Mouse (Mus musculus): ENCODE results near the gene Nrp2.

Gene Nrp2

DNA sequence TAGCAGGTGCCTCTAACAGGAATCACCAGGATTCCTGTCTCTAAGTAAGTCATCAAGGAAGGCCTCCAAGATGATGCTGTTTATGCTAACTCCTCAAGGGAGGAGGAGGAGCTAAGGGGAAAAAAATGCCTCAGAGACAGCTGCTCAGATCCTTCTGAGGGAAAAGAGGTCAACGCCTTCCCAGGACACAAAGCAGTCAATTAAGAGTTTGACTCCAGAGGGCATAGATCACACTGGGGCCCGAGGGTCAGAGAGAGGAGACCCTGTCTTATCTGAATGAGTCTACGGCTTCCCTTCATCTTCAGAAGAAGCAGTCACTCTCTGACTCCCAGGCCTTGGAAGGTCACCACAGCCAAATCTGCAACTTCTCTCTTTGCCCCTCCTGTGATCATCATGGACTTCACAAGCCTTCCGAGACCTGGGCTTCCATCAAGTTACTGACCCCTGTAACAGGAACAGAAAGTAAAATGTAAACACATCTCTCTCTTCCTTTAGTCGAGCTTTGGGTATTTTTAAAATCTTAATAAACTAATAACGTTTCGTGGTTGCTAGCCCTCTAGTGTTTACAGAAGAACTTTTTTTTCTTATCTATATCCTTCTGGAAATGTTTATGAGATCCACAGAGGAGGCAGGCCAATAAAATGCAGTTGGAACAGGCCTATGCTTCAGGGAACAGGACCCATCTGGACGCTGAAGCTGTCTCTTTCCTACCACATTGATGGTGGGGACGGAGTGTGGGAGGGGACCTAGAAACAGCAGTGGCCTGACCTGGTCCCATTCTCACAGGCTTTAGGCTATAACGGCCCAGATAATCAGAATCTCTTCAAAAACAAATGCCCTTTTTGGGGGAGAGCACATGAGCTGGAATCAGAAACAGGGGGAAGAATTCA lies 118.7 kb downstream of the Nrp2 start:
- DNase-seq (ENCODE audit: low spot score), result no peak

DNA sequence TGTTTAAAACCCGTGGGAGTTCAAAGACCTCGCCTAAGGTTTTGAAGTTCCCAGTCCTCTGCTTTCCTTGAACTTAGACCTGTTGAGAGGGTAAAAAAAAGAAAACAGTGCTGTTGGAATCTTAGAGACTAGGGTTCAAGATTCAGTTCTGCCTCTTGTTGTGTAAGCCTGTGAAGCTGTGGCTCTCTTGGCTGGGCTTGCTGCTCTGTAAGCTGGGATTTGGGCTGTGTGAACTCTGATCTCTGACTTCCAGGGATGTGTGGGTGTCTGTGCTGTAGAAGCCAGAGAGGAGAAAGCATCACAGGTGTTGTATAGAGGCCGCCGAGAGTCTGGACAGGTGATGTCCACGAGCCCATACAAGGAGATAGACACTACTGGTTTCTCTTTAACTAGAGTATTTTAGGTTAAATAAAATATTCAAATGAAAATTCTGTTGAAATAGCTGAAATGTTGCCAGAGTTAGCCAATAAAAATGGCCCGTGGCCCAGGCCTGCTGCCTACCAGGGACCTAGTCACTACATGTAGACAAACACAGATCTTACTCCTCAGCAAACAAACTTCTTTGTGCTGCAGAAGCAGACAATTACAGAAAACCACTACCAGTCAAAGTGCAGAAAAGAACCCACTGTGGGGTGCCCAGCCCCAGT lies 120.6 kb downstream of the Nrp2 start:
- peak; percentile 92 for DNase-seq (ENCODE audit: low spot score)

DNA sequence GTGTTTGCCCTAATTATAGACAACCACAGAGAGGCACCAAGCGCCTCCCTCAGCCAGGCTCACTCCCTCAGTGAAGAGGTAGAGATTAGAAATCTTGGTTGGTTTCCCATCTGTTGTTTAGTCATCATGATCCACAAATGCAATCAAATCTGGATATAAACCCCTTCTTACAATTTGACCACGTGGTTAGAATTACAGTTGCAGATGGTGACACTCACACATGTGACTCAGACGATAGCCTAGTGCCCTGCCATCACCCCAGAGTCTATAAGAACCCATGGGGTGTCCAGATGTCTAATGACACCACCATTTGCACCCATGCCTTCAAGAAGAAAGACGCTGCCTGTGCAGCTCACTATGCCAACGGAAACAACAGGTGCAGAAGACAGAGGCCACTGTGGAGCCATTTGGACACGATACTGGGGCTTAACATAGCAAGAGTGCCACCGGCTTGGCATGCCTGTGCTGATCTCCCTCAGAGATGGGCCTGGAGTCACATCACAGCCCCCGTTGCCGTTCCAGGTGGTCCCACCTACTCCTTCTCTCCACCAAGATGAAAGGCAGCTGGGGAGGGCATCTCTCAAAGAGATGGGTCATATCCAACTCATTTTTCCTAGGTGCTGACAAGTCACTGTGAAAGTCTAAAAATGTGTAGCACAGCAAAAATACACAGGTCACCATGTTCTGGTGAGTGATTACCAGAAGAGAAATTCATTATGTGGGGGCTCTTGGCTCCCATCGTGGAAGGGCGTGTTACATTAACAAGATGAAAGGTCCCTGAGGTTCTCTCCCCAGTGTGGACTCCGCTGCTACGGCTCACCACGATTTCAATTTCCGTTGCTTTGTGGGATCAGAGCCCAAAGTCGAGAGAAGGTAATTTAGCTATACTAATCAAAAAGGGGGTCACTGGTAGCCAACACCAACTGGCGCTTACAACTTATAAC lies 123.0 kb downstream of the Nrp2 start:
- no peak for DNase-seq (ENCODE audit: low spot score)

DNA sequence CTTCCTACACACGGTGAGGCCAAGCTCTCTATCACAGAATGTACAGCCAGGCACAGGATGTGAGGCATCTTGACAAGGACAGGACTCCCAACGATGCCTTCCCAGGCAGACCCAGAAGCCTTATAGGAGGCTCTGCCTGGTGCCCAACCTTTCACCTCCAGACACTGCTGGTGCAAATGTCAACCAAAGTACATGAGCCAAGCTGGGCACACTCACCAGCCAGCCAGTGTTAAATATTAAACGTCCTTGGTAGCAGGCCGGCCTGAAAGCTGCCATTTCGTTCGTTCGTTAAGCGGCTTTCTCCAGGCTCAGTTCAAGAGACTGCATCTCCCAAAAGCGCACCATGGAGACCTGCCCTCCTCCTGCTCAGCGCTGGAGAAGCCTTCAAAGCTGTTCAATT lies 124.2 kb downstream of the Nrp2 start:
- DNase-seq (ENCODE audit: low spot score), result no peak

DNA sequence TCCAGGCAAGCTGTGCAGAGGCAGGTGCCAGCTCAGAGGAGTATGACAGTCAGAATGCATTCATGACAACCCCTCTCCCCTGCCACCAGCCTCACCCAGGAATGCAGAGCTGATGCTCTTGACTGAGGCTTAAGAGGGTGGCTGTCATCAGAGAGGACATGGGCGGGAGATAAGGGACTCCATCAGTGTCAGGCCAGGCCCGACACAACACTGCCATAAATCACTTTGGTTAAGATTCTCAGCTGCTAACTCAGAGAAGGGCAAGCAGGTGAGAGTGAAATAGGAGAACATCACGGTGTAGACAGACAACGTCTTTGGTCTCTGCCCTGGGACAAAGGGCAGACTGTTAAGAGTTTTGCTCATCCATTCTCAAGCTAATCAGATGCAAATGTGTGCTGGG lies 125.1 kb downstream of the Nrp2 start:
- DNase-seq (ENCODE audit: low spot score), result no peak

DNA sequence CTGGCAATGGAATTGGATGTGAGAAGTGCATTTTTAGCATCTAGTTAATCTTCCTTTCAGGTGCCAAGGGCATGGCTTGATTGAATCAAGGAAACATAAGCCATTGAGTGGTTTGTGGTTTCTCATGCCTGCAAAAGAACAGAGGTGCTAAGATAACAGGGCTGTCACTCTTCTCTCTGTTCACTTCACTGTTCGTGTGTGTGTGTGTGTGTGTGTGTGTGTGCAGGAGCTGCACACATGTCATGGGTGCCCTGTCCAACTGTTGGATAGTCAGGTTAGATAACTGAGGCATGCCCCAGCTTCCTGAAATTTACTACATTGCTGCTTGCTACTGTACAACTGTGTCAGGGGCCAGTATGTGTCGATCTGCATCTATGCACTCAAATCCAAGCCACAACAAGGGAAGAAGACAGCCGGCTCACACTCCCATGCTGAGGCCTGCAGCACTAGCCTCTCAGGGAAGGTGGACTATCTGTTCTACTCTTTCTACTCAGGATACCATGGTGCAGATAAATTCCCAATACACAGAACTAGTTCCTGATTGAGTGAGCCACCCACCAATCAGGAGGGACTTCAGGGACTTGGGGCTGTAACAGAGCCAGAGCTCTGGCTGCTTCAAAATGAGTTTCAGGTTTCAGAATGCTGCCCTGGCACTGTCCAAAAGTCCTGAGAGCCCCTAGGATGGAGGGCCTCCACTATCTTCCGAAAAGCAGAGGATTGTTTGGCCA lies 126.8 kb downstream of the Nrp2 start:
- no peak for DNase-seq (ENCODE audit: low spot score)

DNA sequence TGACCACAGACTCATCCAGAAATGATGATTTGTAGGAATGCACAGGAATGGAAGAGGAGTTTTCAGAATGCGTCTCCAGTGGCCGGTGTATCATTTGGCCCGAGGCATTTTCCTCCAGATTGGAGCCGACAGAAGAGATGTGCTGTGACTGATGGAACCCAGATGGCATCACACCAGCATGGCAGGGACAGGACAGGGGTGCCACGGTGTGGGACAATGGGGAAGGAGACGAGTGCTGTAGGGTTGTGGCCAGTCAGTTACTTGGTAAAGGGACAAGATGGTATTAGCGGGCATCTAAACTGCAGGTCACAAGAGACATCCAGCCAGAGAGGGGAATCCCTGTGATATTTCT lies 127.3 kb downstream of the Nrp2 start:
- no peak for DNase-seq (ENCODE audit: low spot score)

- DNase-seq (ENCODE audit: low spot score), result no peak
Measured at GRCm38 (mm10) chr1:62831725-62832455, 128.8 kb downstream of the Nrp2 start.

- DNase-seq (ENCODE audit: low spot score), result no peak
Measured at GRCm38 (mm10) chr1:62833356-62833755, 130.3 kb downstream of the Nrp2 start.

DNA sequence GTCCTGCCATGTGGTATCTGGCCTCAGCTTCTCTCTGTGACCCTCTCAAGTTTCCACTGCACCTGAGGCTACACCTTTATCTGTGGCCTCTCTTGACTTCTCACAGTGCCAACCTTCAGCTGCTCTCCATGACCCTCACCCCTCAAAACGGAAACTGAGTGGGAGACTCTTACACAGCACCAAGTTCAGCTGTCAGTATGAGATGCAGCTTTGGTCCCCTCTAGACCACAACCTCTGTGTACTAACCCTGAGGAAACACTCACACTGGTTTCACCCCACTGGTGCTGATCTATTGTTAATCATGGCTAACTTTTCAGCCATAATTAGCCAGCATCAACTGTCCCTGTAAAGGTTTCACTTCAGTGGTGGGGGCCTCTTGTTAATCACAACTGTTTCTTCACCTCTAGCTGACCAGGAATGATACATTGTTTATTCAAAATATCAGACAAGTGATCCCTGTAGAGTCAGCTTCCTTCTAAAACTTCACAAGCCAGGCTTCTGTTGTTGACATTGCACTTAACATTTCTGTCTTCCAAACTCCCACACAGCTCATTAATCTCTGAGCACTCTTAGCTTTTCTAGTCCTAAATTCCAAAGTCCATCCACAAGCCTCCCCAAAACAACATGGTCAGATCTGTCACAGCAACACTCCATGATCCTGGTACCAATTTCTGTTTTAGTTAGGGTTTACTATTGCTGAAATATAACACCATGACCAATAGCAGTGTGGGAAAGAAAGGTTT lies 131.5 kb downstream of the Nrp2 start:
- DNase-seq (ENCODE audit: low spot score), result no peak

- no peak for DNase-seq (ENCODE audit: low spot score)
Measured at GRCm38 (mm10) chr1:62838083-62838482, 135.0 kb downstream of the Nrp2 start.

DNA sequence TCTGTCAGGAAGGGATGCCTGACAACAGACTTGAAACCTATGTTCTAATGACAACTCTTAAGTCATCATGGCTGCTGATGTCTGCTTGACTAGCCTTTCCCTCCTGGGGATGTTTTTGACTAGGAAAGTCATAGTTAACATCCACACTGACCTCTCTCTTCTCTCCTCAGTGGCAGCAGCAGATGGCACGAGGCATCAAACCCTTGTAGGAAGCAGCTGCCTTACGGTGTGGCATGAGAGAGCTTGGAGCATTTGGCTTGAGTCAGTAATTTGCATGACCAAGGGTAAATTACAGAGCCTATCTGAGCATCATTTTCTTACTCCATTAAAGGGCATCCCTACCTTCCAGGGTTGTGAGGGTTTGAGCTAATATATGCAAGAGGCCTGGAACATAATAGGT lies 135.5 kb downstream of the Nrp2 start:
- no peak for DNase-seq (ENCODE audit: low spot score)

DNA sequence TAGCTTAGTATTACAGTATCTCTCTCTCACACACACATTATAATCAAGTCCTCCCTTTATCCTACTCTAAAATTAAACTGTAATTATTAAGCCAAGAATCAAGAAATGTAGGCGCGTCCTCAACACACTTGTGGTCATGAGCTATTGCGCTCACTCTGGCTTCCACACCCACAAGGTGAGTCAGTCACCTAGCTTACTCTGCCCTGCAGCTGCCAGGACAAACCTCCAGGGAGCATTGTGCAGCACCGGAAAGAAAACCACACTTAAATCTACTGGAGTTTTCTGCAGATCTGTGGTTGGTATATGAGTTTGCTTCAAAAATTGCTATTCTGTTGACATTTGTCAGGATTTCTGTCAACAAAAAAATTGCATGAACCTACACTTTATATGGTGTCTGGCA lies 140.1 kb downstream of the Nrp2 start:
- DNase-seq (ENCODE audit: low spot score), result no peak

DNA sequence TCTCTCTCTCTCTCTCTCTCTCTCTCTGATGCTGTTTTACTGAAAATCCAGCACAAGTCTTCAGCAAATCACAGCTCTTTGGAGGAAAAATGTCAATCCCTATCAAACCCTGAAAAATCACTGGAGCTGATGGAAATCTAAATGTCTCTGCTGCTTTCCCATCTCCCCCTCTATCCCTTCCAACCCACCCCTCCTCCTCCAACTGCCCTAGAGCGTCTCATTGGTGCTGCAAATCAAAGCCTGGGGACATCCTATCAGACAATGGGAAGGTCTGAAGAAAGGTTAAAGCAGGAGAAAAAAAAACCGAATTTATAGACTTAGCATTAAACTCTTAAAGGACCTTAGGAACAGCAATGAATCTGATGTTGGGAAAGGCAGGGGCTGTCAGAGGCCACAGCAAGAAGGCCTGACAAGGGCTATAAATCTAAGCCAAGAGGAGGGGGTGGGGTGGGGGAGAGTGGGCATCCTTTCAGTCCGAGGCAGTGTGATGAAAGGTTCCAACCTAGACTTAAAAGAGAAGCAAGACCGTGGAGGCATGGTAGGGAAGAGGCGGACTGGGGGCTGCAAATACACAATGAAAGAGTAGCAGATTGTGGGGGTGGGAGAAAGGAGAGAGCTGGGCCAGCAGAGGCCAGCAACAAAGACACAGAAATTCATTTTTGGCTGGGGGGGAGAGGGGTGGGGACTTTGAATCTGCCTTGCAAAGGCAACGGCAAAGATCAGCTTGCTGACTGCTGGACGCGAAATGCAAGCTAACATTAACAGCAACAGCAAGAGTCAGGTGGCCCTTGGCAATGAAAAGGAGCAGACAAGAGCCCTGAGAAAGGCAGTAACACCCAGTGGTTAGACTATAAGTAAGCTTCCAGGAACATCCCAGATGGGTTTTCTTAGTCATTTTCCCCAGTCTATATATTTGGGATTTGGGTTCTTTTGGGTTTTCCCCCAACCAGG lies 148.2 kb downstream of the Nrp2 start:
- no peak for DNase-seq (ENCODE audit: low spot score)

- DNase-seq (ENCODE audit: low spot score), result no peak
Measured at GRCm38 (mm10) chr1:62853362-62853761, 150.3 kb downstream of the Nrp2 start.

- DNase-seq (ENCODE audit: low spot score), result no peak
Measured at GRCm38 (mm10) chr1:62853996-62854395, 150.9 kb downstream of the Nrp2 start.

DNA sequence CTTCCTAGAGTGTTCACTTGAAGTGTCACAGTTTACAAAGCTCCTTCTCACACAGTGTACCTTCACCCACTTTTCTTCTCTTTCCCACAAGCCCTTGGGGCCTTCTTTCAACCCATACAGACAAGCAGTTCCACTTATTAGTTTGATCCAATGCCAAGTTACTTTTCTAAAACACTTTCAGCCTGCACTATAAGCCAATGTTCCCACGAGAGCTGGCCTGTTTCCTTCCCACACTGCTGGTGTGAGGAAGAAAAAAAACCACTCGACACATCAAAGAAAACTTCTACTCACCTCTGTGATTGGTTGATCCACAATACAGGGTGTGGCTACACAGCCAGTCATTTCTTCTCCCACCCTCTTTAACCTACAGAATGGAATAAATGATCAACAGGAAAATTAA lies 156.0 kb downstream of the Nrp2 start:
- DNase-seq (ENCODE audit: low spot score), result peak; percentile 40

- no peak for DNase-seq (ENCODE audit: low spot score)
Measured at GRCm38 (mm10) chr1:62859556-62860300, 156.6 kb downstream of the Nrp2 start.

DNA sequence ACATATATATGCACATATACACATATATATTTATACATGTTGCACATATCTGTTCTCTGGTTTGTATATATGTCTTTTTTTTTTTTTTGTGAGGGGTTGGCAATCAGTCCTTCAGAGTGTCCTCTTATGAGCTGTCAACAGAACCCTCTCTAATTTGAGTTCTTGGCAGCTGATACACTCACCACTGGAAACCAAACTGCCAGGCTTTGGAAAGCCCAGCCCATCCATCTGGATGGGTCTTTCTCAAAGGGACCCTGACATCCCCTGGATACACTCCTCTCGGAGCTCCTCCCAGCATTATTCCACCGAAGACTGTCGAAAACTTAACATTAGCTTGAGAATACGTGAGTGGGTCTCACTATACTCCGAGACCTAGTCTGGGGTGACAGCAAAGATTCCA lies 157.2 kb downstream of the Nrp2 start:
- DNase-seq (ENCODE audit: low spot score), result no peak

All from adipocyte (in vitro differentiated cells).